Mouse (Mus musculus) CD4-positive, CD25-positive, alpha-beta regulatory T cell, adult 2 months (primary cell): ENCODE results near the gene Limd1.

Experiments
- DNase-seq: peaks from one replicate; pipeline ENCODE4 v3.0.0-alpha.2; 2012; ENCODE audit warnings: low read depth, low spot score

The Limd1 gene

GRCm38 (mm10) chr9:123478586-123479195, at the start of gene Limd1:
TSS of gene Limd1 (plus strand) at chr9:123478706.
- DNase-seq = peak; percentile 77

GRCm38 (mm10) chr9:123429863-123430262, 48.6 kb upstream of the Limd1 start:
- DNase-seq = no peak

GRCm38 (mm10) chr9:123430973-123431372, 47.5 kb upstream of the Limd1 start:
- DNase-seq = no peak

- no peak for DNase-seq
Observed at GRCm38 (mm10) chr9:123438223-123438622, 40.3 kb upstream of the Limd1 start.

GRCm38 (mm10) chr9:123440230-123441058, 38.1 kb upstream of the Limd1 start:
- no peak for DNase-seq

- DNase-seq = peak; percentile 53
Observed at GRCm38 (mm10) chr9:123447101-123447500, 31.4 kb upstream of the Limd1 start.

- no peak for DNase-seq
Observed at GRCm38 (mm10) chr9:123448594-123448993, 29.9 kb upstream of the Limd1 start.

GRCm38 (mm10) chr9:123450174-123450573, 28.3 kb upstream of the Limd1 start:
- peak; percentile 79 for DNase-seq

GRCm38 (mm10) chr9:123451772-123452171, 26.7 kb upstream of the Limd1 start:
- no peak for DNase-seq

- DNase-seq = no peak
Observed at GRCm38 (mm10) chr9:123456634-123457602, 21.6 kb upstream of the Limd1 start.

GRCm38 (mm10) chr9:123457603-123458002, 20.9 kb upstream of the Limd1 start:
- DNase-seq = no peak

GRCm38 (mm10) chr9:123467141-123467620, 11.3 kb upstream of the Limd1 start:
- no peak for DNase-seq

- no peak for DNase-seq
Observed at GRCm38 (mm10) chr9:123468406-123469085, 10.0 kb upstream of the Limd1 start.

- no peak for DNase-seq
Observed at GRCm38 (mm10) chr9:123469087-123469486, 9.4 kb upstream of the Limd1 start.

GRCm38 (mm10) chr9:123473377-123473776, 5.1 kb upstream of the Limd1 start:
- no peak for DNase-seq

- DNase-seq = no peak
Observed at GRCm38 (mm10) chr9:123475569-123475968, 2.9 kb upstream of the Limd1 start.

- DNase-seq = no peak
Observed at GRCm38 (mm10) chr9:123478031-123478585, 398 bp upstream of the Limd1 start.

- peak; percentile 33 for DNase-seq
Observed at GRCm38 (mm10) chr9:123479196-123479669, 727 bp downstream of the Limd1 start.

GRCm38 (mm10) chr9:123479876-123480252, 1.4 kb downstream of the Limd1 start:
- no peak for DNase-seq

- DNase-seq = peak; percentile 21
Observed at GRCm38 (mm10) chr9:123480253-123480921, 1.9 kb downstream of the Limd1 start.
